Comparison of ENCODE assay signal across 25 mouse cellular contexts in the genomic region with DNA sequence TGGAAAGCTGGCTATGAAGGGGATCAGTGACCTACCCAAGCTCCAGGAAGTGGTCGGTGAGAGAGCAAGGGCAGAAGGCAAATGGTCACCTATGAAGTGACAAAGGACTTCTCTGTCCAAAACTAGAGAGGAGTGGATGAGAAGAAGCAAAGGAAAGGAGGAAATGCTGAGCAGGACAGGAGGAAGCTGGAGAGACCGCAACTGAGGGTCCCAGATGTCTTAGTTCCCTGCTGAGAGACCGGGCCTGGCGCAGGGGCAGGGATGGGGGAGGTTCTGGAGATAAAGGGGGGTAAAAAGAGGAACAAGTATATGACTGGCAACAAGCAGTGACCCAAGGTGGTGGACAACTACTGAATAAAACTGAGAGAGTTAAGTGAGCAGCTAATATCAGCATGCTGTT.
DNase-seq lines count a peak whose midpoint lies in the region; ATAC-seq lines count a peak whose summit lies in the region.
"Had no signal": no experiment of that assay in that cellular context is flagged by ENCODE, and none has a peak within 500 bp of the region (broad histone marks: within the 10 kb centered on the region; RNA-seq: fewer than 3 reads in every experiment).

No protein-coding gene starts in this region.

- no peak overlapping the region for H3K9ac ChIP-seq in heart, embryonic 15.5 days
- H3K9ac ChIP-seq in hindbrain, embryonic 12.5 days, result no peak overlapping the region
- H3K9ac ChIP-seq: forebrain, embryonic 15.5 days; hindbrain, embryonic 13.5 days; limb, embryonic 15.5 days; midbrain, embryonic 12.5 days; neural tube, embryonic 12.5 days had no signal

- 69% methylated on average over 4 of the region's 4 CpGs for WGBS in heart, embryonic 15.5 days
- WGBS in embryonic facial prominence, embryonic 10.5 days, result 85% methylated on average over 4 of the region's 4 CpGs
- 84% methylated on average over 4 of the region's 4 CpGs for WGBS in hindbrain, embryonic 12.5 days

- no peaks in the 10 kb centered on the region for H3K27me3 ChIP-seq in heart, embryonic 15.5 days
- H3K27me3 ChIP-seq in embryonic facial prominence, embryonic 10.5 days (replicated peaks; ENCODE audit: low read depth, poor library complexity, severe bottlenecking), result no peaks in the 10 kb centered on the region
- no peaks in the 10 kb centered on the region for H3K27me3 ChIP-seq in hindbrain, embryonic 12.5 days
- H3K27me3 ChIP-seq: forebrain, embryonic 15.5 days; hindbrain, embryonic 13.5 days; limb, embryonic 15.5 days; midbrain, embryonic 12.5 days; neural tube, embryonic 12.5 days had no signal

- DNase-seq in heart, postnatal 36 days, result no peak
- DNase-seq in MEL-GATA-1-ER (ENCODE audit: extremely low read depth, low read depth), result peak; percentile 66
- no peak for DNase-seq in embryonic facial prominence, embryonic 10.5 days (ENCODE audit: low spot score)
- DNase-seq in cerebellum, postnatal 10 days, result no peak
- DNase-seq: adrenal gland, postnatal 10 days; cerebellum, adult 11-12 months; cerebellum, postnatal 36 days; gastrocnemius, postnatal 36 days; kidney, adult 8-10 months; kidney, postnatal 14 days; layer of hippocampus, postnatal 36 days; lung, postnatal 14 days; right cerebral cortex, adult 18-20 months had no signal

- H3K4me3 ChIP-seq in heart, embryonic 15.5 days, result no peak overlapping the region
- H3K4me3 ChIP-seq in embryonic facial prominence, embryonic 10.5 days, result no peak overlapping the region
- no peak overlapping the region for H3K4me3 ChIP-seq in hindbrain, embryonic 12.5 days
- H3K4me3 ChIP-seq: erythroblast, embryonic 14.5 days; forebrain, embryonic 15.5 days; hindbrain, embryonic 13.5 days; layer of hippocampus, adult 2 months; limb, embryonic 15.5 days; midbrain, embryonic 12.5 days; neural tube, embryonic 12.5 days had no signal

- H3K4me2 ChIP-seq in heart, embryonic 15.5 days, result no peak overlapping the region
- no peak overlapping the region for H3K4me2 ChIP-seq in hindbrain, embryonic 12.5 days (replicated peaks)
- H3K4me2 ChIP-seq: forebrain, embryonic 15.5 days; hindbrain, embryonic 13.5 days; limb, embryonic 15.5 days; midbrain, embryonic 12.5 days; neural tube, embryonic 12.5 days had no signal

- peak overlapping the region; percentile 77 for H3K27ac ChIP-seq in heart, embryonic 15.5 days
- H3K27ac ChIP-seq in embryonic facial prominence, embryonic 10.5 days (replicated peaks), result peak overlapping the region; percentile 48; the same call in 1 of the 2 replicates
- no peak overlapping the region for H3K27ac ChIP-seq in hindbrain, embryonic 12.5 days
- H3K27ac ChIP-seq: forebrain, embryonic 15.5 days; hindbrain, embryonic 13.5 days; layer of hippocampus, adult 2 months; limb, embryonic 15.5 days; midbrain, embryonic 12.5 days; neural tube, embryonic 12.5 days; stomach, postnatal 0 days had no signal

- intact Hi-C loops in heart, postnatal 36 days (cut with DNase I), result no loop called here

- peaks cover 32% of the 10 kb centered on the region for H3K4me1 ChIP-seq in heart, embryonic 15.5 days (replicated peaks)
- peaks cover 32% of the 10 kb centered on the region for H3K4me1 ChIP-seq in embryonic facial prominence, embryonic 10.5 days
- H3K4me1 ChIP-seq in hindbrain, embryonic 12.5 days, result no peaks in the 10 kb centered on the region
- H3K4me1 ChIP-seq: forebrain, embryonic 15.5 days; hindbrain, embryonic 13.5 days; midbrain, embryonic 12.5 days; neural tube, embryonic 12.5 days had no signal

- no peak for ATAC-seq in heart, embryonic 15.5 days (replicated peaks; ENCODE audit: insufficient number of reproducible peaks, insufficient read depth, low FRiP score, low read depth)
- peak; percentile 76 for ATAC-seq in monocyte, adult 5-6 weeks (replicated peaks; ENCODE audit: insufficient number of reproducible peaks, low FRiP score, low TSS enrichment, poor library complexity, severe bottlenecking)
- ATAC-seq in hindbrain, embryonic 12.5 days (ENCODE audit: low FRiP score), result no peak
- ATAC-seq: activated CD4-positive, CD25-positive, alpha-beta regulatory T cell, adult 4 months; forebrain, embryonic 15.5 days had no signal

- peaks cover 33% of the 10 kb centered on the region for H3K36me3 ChIP-seq in heart, embryonic 15.5 days
- H3K36me3 ChIP-seq in embryonic facial prominence, embryonic 10.5 days (replicated peaks), result no peaks in the 10 kb centered on the region
- H3K36me3 ChIP-seq in hindbrain, embryonic 12.5 days, result no peaks in the 10 kb centered on the region
- H3K36me3 ChIP-seq: forebrain, embryonic 15.5 days; hindbrain, embryonic 13.5 days; limb, embryonic 15.5 days; midbrain, embryonic 12.5 days; neural tube, embryonic 12.5 days had no signal

- H3K9me3 ChIP-seq in heart, embryonic 15.5 days (replicated peaks), result no peaks in the 10 kb centered on the region
- H3K9me3 ChIP-seq in embryonic facial prominence, embryonic 10.5 days, result no peaks in the 10 kb centered on the region
- H3K9me3 ChIP-seq in hindbrain, embryonic 12.5 days (replicated peaks), result no peaks in the 10 kb centered on the region
- H3K9me3 ChIP-seq: forebrain, embryonic 15.5 days; hindbrain, embryonic 13.5 days; limb, embryonic 15.5 days; midbrain, embryonic 12.5 days; neural tube, embryonic 12.5 days had no signal
